Mouse (Mus musculus): ENCODE measurements at regions not wholly inside any gene's neighbourhood (a gene's known extent, or its start where the extent isn't known, plus 50 kb on each side); places are given as distances from the start of the nearest gene placed in this dataset.

GRCm38 (mm10) chr4:54161337-54161993, 335.6 kb downstream of the Tmem38b start:
- DNase-seq (ENCODE audit: low read depth in 2 of 2, low spot score in 2 of 2): no peak

- no peak for DNase-seq (ENCODE audit: low read depth in 2 of 2, low spot score in 2 of 2)
These were observed 336.5 kb downstream of the Tmem38b start for GRCm38 (mm10) chr4:54162308-54162707.

- no peak for DNase-seq (ENCODE audit: low read depth in 2 of 2, low spot score in 2 of 2)
These were observed 344.5 kb downstream of the Tmem38b start for GRCm38 (mm10) chr4:54170202-54170931.

- DNase-seq (ENCODE audit: low read depth in 2 of 2, low spot score in 2 of 2): no peak
These were observed 358.4 kb downstream of the Tmem38b start for GRCm38 (mm10) chr4:54184213-54184612.

GRCm38 (mm10) chr4:54195734-54196133, 369.9 kb downstream of the Tmem38b start:
- no peak for DNase-seq (ENCODE audit: low read depth in 2 of 2, low spot score in 2 of 2)

GRCm38 (mm10) chr4:54202440-54202839, 376.6 kb downstream of the Tmem38b start:
- no peak for DNase-seq (ENCODE audit: low read depth in 2 of 2, low spot score in 2 of 2)

- no peak for DNase-seq (ENCODE audit: low read depth in 2 of 2, low spot score in 2 of 2)
These were observed 398.7 kb downstream of the Tmem38b start for GRCm38 (mm10) chr4:54224572-54224971.

All from CD8-positive naive resting alpha-beta T cell, adult 2 months (primary cell).